Mouse (Mus musculus) testis, postnatal 10 days (tissue): ENCODE results near the gene Parp2.
A peak's percentile ranks its signal among the peaks of the same experiment; 100 is the strongest.
"Not testable (repeated sequence)": the region's sequence is repeated elsewhere in the genome, so short reads cannot be mapped to it uniquely, and the experiment has no call there.

Experiments
- DNase-seq: peaks from one replicate; pipeline ENCODE4 v3.0.0; 2021; ENCODE audit warnings: low spot score

The Parp2 gene

DNA sequence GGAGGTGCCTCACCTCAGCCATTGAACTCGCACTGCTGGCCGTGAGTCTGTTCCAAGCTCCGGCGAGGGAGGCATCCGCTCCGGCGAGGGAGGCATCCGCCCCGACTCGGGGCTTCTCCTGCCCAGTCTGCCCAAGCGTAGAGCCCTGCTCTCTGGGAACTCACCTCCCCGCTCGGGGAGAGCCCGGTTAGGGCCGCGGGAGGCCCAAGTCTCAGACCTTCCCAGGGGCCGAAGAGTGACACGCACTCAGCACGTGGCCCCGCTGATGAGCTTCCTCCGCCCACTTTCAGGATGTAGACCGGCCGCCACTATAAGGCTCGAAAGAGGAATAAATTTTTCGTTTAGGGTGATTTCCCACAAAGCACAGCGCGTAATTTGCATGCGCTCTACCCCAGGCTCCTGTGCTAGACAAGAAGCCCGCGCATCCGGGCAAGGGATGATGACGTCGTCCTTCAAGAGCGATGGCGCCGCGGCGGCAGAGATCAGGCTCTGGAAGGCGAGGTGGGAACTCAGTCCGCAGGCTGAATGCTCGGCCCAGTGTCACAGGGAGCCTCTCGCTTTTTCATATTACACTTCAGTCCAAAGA, at the start of gene Parp2, which contains the start of gene Ccnb1ip1:
Gene Parp2, plus strand, starts transcription at position 355 of the 586 bp plus-strand sequence.
Gene Ccnb1ip1, minus strand, starts transcription at position 246 of the 586 bp plus-strand sequence.
- DNase-seq: peak; percentile 94

- no peak for DNase-seq
Measured at GRCm38 (mm10) chr14:50758416-50759085, 49.1 kb upstream of the Parp2 start.

GRCm38 (mm10) chr14:50765736-50766135, 41.9 kb upstream of the Parp2 start:
- DNase-seq: no peak

DNA sequence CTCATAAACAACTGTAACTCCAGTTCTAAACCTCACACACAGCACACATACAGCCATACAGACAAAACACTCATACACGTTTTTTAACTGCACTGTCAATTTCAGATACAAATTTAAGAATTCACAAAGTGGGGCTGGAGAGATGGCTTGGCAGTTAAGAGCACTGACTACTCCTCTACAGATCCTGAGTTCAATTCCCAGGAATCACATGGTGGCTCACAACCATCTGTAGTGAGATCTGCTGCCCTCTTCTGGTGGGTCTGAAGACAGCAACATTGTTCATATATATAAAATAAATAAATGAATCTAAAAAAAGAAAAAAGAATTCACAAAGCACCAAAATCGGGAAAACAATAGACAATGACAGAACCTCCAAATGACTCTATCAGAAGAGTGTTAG, 36.3 kb upstream of the Parp2 start:
- DNase-seq: no peak

DNA sequence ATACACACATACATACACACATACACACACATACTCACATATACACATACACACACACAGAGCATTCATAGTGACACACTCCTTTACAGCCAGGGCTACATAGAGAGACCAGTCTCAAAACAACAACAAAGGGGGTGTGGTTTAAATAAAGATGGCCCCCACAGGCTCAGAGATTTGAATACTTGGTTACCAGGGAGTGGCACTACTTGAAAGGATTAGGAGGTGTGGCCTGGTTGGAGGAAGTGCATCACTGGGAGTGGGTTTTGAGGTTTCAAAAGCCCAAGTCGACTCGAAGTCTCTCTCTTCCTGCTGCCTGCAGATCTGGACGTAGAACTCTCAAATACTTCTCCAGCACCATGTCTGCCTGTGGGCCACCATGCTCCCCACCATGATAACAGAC, 25.5 kb upstream of the Parp2 start:
- no peak for DNase-seq

GRCm38 (mm10) chr14:50784391-50785250, 23.0 kb upstream of the Parp2 start:
- no peak for DNase-seq

DNA sequence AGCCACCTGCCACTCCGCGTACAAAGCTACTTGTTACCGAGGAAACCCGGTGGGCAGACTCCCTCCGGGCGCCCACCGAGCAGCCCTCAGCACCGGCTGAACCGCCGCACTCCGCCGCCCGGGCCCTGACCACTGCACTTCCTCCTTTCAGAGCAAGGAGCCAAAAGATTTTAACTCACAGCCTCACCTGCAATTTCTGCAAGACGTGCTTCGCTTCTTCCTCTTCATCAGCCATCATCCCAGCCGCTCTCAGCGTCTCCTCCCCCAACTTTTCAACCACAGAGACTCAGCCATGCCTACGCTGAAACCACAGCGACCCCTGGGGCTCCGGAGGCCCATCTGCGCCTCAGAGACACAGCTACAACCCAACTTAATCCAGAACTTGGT, 22.4 kb upstream of the Parp2 start, which contains the start of gene Ttc5:
Gene Ttc5, minus strand, starts transcription at position 269 of the 387 bp plus-strand sequence.
- peak; percentile 93 for DNase-seq

DNA sequence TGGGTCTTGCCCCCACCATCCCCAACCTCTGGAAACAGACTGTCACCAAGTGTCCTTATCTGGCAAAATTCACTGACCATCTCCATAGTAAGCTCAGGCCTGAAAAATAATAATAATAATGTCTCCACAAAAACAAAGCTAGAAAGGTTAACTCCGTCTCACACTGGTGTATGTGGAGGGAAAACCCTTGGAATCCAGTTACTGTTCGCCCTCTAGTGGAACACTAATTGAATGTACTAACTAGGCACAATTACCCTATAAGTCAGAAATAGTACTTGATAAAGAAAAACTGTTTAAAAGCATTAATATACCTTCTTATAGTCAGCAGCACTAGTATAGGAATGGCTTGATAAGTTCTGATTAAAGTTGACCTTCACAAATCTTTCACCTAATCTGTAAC, 19.5 kb upstream of the Parp2 start:
- no peak for DNase-seq

DNA sequence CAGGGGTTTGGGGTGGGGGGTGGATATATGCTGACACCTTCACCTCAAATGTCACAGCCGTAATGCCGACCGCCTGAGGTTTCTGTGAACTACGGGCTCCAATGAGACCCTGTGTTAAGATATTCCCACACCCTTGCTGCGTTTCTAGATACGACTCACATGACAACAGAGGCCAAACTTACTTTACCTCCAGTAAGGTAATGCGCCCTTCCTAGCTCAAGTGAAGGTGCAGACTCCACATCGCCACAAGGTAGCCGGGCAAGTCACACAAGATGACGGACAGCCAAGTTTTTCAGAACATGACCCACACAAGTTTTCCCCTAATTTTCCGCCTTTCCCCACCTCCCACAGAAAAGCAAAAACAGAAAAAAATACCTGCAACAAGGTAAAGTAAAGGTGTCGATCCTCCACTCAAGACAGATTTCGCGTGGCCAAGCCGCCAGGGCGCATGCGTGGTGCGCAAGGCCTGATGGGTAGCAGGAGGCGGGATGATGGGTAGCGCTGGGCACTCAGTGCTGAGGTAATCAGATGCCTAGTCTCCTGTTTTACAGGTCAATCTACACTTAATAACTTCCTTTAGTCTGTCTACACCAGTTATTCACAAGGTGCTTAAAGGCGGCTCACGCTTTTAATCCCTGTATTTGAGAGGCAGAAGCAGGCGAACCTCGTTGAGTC, 12.2 kb upstream of the Parp2 start:
- DNase-seq: no peak

DNA sequence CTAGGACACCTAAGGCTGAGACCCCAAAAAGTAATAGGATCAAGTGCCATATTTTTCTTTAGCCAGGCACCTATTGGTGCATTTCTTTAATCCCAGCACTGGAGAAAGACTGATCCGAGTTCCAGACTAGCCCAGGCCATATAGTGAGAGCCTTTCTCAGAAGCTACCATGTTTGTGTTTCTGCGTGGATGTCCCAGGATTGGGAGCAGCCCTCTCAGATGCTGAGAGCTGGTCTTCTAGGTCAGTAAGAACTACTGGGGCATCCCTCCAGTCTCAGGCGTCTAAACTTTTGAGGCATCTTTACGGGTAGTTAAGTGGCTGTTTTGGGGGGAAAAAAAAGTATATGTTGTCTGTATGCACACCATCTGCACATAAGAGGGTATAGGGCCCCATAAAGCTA, 11.7 kb upstream of the Parp2 start:
- DNase-seq: no peak

DNA sequence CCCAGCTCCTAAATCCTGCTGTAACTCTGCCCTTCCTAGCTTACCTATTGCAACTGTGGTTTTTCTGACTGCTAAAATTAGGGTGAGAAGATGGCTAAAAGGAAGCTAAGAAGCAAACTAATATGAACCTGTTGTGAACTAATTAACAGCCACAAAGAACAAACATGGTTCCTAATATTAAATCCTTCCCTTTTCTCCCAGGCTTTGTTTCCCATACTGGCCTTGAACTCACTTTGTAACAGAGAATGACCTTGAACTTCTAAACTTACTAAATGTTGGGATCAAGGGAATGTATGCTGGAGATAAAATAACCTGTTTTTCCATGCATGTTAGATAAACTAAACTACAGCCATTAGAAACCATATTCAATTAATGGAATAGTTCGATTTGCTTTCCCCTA, 11.2 kb upstream of the Parp2 start:
- no peak for DNase-seq

DNA sequence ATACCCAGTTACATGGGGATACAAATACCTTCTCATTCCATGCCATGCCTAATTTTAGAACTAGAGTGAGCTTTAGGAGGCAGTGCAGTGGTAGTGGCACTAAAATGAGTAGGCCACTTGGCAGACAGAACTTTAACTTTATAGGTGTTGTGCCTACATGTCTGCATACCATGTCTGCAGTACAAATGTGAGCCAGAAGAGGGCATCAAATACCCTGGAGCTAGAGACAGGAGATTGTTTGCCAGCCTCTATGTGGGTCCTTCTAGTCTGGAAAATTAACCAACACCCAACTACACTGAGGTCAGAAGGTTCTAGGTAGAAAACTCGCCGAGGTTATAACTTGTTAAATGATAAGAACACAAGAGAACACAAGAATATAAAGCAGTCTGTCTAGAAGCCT, 9.1 kb upstream of the Parp2 start:
- no peak for DNase-seq

GRCm38 (mm10) chr14:50799502-50800259, 8.0 kb upstream of the Parp2 start:
- no peak for DNase-seq

- no peak for DNase-seq
Measured at GRCm38 (mm10) chr14:50802441-50802840, 5.2 kb upstream of the Parp2 start.

- no peak for DNase-seq
Measured at GRCm38 (mm10) chr14:50802843-50803562, 4.6 kb upstream of the Parp2 start.

GRCm38 (mm10) chr14:50804683-50805082, 3.0 kb upstream of the Parp2 start:
- DNase-seq: no peak

DNA sequence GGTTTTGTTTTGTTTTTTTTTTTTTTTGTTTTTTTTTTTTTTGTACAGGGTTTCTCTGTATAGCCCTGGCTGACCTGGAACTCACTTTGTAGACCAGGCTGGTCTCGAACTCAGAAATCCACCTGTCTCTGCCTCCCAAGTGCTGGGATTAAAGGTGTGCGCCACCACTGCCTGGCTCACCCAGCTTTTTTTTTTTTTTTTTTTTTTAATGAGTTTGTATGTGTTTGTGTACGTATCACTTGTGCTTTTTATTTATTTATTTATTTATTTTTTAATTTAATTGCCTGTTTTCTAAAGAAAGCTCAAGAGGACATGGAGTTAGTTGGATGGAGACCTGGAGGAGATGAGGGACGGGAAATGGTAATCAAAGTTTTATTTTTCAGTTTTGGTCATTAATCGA, 1.2 kb upstream of the Parp2 start:
- DNase-seq: not testable (repeated sequence)

- no peak for DNase-seq
Measured at GRCm38 (mm10) chr14:50813060-50813459, 5.4 kb downstream of the Parp2 start.

DNA sequence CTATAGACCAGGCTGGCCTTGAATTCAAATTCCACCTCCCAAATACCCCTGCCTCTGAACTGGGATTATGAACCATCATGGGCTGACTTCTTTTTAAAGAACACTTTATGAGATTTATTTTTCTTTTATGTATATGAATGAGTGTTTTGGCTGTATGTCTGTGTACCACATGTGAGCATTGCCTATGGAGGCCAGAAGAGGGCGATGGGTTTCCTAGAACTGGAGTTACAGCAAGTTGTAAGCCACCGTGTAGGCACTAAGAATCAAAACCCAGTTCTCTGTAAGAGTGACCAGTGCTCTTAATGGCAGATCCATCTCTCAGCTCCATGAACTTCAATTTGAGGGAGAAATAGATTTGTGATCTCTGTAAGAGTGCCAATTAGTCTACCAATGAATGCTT, 15.6 kb downstream of the Parp2 start:
- no peak for DNase-seq

- no peak for DNase-seq
Measured at GRCm38 (mm10) chr14:50824219-50824618, 16.6 kb downstream of the Parp2 start.

DNA sequence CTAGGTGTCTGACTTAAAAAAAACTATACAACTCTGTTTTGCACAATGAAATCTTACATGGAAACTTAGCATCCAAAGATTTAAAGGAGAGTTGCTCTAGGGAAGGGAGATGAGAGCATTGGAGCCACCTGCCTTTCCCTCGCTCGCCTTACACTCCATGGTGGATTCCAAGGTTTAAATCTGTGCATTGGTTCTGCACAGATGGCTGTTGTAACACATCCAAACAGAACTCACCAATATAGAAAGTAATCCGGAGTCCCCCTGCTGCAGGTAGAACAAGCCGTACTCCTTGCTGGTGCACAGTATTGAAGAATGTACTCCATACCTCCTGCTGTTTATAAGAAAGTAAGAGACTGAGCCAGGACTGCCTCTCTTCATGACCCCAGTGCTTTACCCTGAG, 18.9 kb downstream of the Parp2 start:
- no peak for DNase-seq
